ENCODE assay signal across 8 mouse cellular contexts in the genomic region with DNA sequence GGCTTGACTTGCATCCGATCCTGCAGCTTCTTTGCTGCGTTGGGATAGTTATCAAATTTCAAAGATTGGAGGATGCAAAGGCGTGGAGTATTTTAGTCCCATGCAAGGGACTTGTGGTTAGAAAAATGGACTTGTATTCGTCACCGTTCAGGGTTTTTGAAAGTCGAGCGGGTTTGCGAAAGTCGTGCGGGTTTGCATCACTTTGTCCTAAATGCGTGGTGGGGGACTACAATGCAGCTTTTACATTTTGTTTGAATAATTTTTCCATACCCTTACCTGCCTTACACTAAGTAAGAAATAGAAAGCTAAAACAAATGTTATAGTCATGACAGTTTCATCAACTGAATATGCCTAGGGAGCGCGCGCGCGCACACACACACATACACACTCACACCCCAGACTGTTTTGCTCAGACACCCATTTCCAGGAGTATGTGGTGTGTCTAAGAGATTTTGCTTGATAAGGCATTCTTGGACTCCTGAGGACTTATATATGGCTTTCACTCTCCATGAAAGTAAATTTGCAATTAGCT. TPM values are rescaled to one million over a fixed set of nuclear protein-coding genes. Genes with fewer than 3 reads are reported as not detected.
DNase-seq lines count a peak whose midpoint lies in the region; ATAC-seq and TF ChIP-seq lines count a peak whose summit lies in the region.

No protein-coding gene starts in this region.

- no peaks in the 10 kb centered on the region for H3K27me3 ChIP-seq in MEL (ENCODE audit: control insufficient read depth in 1 of 2, insufficient read depth in 2 of 2, low read length in 2 of 2)
- no peaks in the 10 kb centered on the region for H3K27me3 ChIP-seq in hindbrain, embryonic 14.5 days (ENCODE audit: control insufficient read depth, insufficient read depth, low read length)

- peaks cover 9 to 11% of the 10 kb centered on the region in 2 experiments for H3K36me3 ChIP-seq in MEL (ENCODE audit: control insufficient read depth in 1 of 2, insufficient read depth in 2 of 2, low read length in 2 of 2)
- peaks cover 20% of the 10 kb centered on the region for H3K36me3 ChIP-seq in hindbrain, embryonic 14.5 days (replicated peaks; ENCODE audit: control insufficient read depth, insufficient read depth)

- peak; percentile 7 for DNase-seq in kidney, postnatal 10 days
- DNase-seq in kidney, adult 11 months: no peak
- DNase-seq in MEL (ENCODE audit: low read depth, low spot score): peak; percentile 69
- peak; percentile 61 for DNase-seq in embryo, embryonic 10 days (ENCODE audit: low spot score)
- DNase-seq in hindbrain, embryonic 14.5 days (ENCODE audit: low spot score): peak; percentile 54
- DNase-seq in mesoderm, embryonic 11.5 days (ENCODE audit: low read depth, low spot score): peak; percentile 36
- DNase-seq in urinary bladder, postnatal 25 days (ENCODE audit: low spot score): no peak

- WGBS in hindbrain, embryonic 14.5 days: 7% methylated on average over 16 of the region's 16 CpGs

- H3K9me3 ChIP-seq in MEL (replicated peaks; ENCODE audit: insufficient read depth, low read length): no peaks in the 10 kb centered on the region
- no peaks in the 10 kb centered on the region for H3K9me3 ChIP-seq in hindbrain, embryonic 14.5 days (ENCODE audit: control insufficient read depth, low read length)

- no peak for TF ChIP-seq RAD21 in MEL (IDR thresholded peaks at IDR 0.05; ENCODE audit: low read depth, low read length)

- TF ChIP-seq EP300 in MEL (IDR thresholded peaks at IDR 0.05; ENCODE audit: low read depth in 1 of 2, low read length in 2 of 2): no peak

- TF ChIP-seq CTCF in MEL (IDR thresholded peaks at IDR 0.05 in 2 of 3, conservative IDR thresholded peaks at IDR 0.05 in 1 of 3; ENCODE audit: control insufficient read depth in 1 of 3, insufficient read depth in 1 of 3, low read depth in 2 of 3, low read length in 3 of 3, poor library complexity in 1 of 3, severe bottlenecking in 1 of 3): no peak

- no peak for TF ChIP-seq POLR2A in MEL (IDR thresholded peaks at IDR 0.05; ENCODE audit: control insufficient read depth in 1 of 2, insufficient read depth in 1 of 2, low read depth in 1 of 2, low read length in 2 of 2, poor library complexity in 1 of 2)

- peak overlapping the region; percentile 84 for H3K4me2 ChIP-seq in hindbrain, embryonic 14.5 days (replicated peaks)

- peak overlapping the region; percentile 73 to 96 for H3K4me3 ChIP-seq in MEL (ENCODE audit: control insufficient read depth in 1 of 2, insufficient read depth in 1 of 2, low read depth in 2 of 2, low read length in 2 of 2)
- peak overlapping the region; percentile 88 for H3K4me3 ChIP-seq in hindbrain, embryonic 14.5 days (replicated peaks; ENCODE audit: low read length)

- H3K4me1 ChIP-seq in MEL (ENCODE audit: control insufficient read depth in 1 of 2, insufficient read depth in 2 of 2, low read length in 2 of 2): peaks cover 0 to 2% of the 10 kb centered on the region in 2 experiments; a peak in 1 of 4 replicates
- H3K4me1 ChIP-seq in hindbrain, embryonic 14.5 days (replicated peaks; ENCODE audit: control insufficient read depth, insufficient read depth, low read length): peaks cover 10% of the 10 kb centered on the region; the same call in 1 of the 2 replicates

- peak overlapping the region; percentile 87 for H3K9ac ChIP-seq in MEL (ENCODE audit: control insufficient read depth, low read depth, low read length, poor library complexity, severe bottlenecking)
- H3K9ac ChIP-seq in hindbrain, embryonic 14.5 days: peak overlapping the region; percentile 92

- H3K79me2 ChIP-seq in MEL (ENCODE audit: control insufficient read depth, insufficient read depth, low read length, poor library complexity): peaks cover 9% of the 10 kb centered on the region

- peak; percentile 4; the same call in 1 of the 2 replicates for ATAC-seq in hindbrain, embryonic 14.5 days (ENCODE audit: low FRiP score)
- no peak for ATAC-seq in monocyte, adult 5-6 weeks (replicated peaks; ENCODE audit: insufficient number of reproducible peaks, low FRiP score, low TSS enrichment, poor library complexity, severe bottlenecking)

- H3K27ac ChIP-seq in MEL (ENCODE audit: control insufficient read depth, low read depth, low read length): peak overlapping the region; percentile 24; the same call in 1 of the 2 replicates
- peak overlapping the region; percentile 94 for H3K27ac ChIP-seq in hindbrain, embryonic 14.5 days

TF ChIP-seq in MEL, 35 proteins besides CTCF, POLR2A, EP300 and RAD21:
- TF ChIP-seq NRF1 (IDR thresholded peaks at IDR 0.05; ENCODE audit: insufficient read depth, low read depth, low read length, poor library complexity, severe bottlenecking): peak; percentile 45; the same call in 1 of the 2 replicates
- no peak for TF ChIP-seq ELF1 (IDR thresholded peaks at IDR 0.05; ENCODE audit: low read depth, low read length)

RNA-seq across cellular contexts. Expression of a gene that starts 0.7 kb away (rescaled TPM):
- 16.9 and 19.1 TPM in 2 replicates for total RNA-seq in MEL (2012; rRNA removed)
- 10 to 100 TPM in 1 of 2 experiments, not detected in 1; 21.2 TPM for polyA plus RNA-seq in MEL (2012; ENCODE audit: insufficient read depth in 1 of 2, insufficient read length in 2 of 2, low read depth in 1 of 2, low replicate concordance in 2 of 2, missing spikeins in 1 of 2)
- polyA plus RNA-seq in hindbrain, embryonic 14.5 days (2014; fragmentation: Nextera tagmentation; extraction: Ambion mirVana): 45.0 and 50.3 TPM in 2 replicates
- total RNA-seq in monocyte, adult 5-6 weeks (2017): 17.9 to 27.7 TPM (median 27.1 TPM) in 3 replicates

RNA-seq across cellular contexts. Expression of a gene that starts 15.0 kb away (rescaled TPM):
- total RNA-seq in MEL (2012; rRNA removed): not detected in 2 replicates
- not detected for polyA plus RNA-seq in MEL (2012; ENCODE audit: insufficient read depth in 1 of 2, insufficient read length in 2 of 2, low read depth in 1 of 2, low replicate concordance in 2 of 2, missing spikeins in 1 of 2)
- not detected in 2 replicates for polyA plus RNA-seq in hindbrain, embryonic 14.5 days (2014; fragmentation: Nextera tagmentation; extraction: Ambion mirVana)
- 1.8 TPM in 1 of 3 replicates, not detected in the others for total RNA-seq in monocyte, adult 5-6 weeks (2017)

RNA-seq across cellular contexts. Expression of a gene that starts 34.7 kb away (rescaled TPM):
- total RNA-seq in MEL (2012; rRNA removed): 8.7 and 9.2 TPM in 2 replicates
- 1 to 10 TPM in 1 of 2 experiments, not detected in 1; 6.9 TPM for polyA plus RNA-seq in MEL (2012; ENCODE audit: insufficient read depth in 1 of 2, insufficient read length in 2 of 2, low read depth in 1 of 2, low replicate concordance in 2 of 2, missing spikeins in 1 of 2)
- 37.3 and 37.5 TPM in 2 replicates for polyA plus RNA-seq in hindbrain, embryonic 14.5 days (2014; fragmentation: Nextera tagmentation; extraction: Ambion mirVana)
- 21.7 to 28.8 TPM (median 22.9 TPM) in 3 replicates for total RNA-seq in monocyte, adult 5-6 weeks (2017)

Comparison
In these comparisons a context has a peak if more than half of its experiments do, and no peak if none do; other contexts are left out.
1. DNase-seq: peak in kidney, postnatal 10 days (single experiment), MEL (single experiment), embryo, embryonic 10 days (single experiment), hindbrain, embryonic 14.5 days (single experiment) and mesoderm, embryonic 11.5 days (single experiment); none in kidney, adult 11 months (single experiment) and urinary bladder, postnatal 25 days (single experiment).